Mouse (Mus musculus): Measurements from ENCODE around the gene Izumo4.

Gene Izumo4

GRCm38 (mm10) chr10:80732611-80733101 lies 30.7 kb downstream of the Izumo4 start:
- DNase-seq = peak; percentile 70

- DNase-seq = peak; percentile 83
Observed at GRCm38 (mm10) chr10:80736731-80737130, 34.7 kb downstream of the Izumo4 start.

- DNase-seq = peak; percentile 36
Observed at GRCm38 (mm10) chr10:80738657-80739056, 36.7 kb downstream of the Izumo4 start.

- peak; percentile 68 for DNase-seq
Observed at GRCm38 (mm10) chr10:80741146-80741545, 39.2 kb downstream of the Izumo4 start.

- DNase-seq = peak; percentile 59
Observed at GRCm38 (mm10) chr10:80741634-80742179, 39.7 kb downstream of the Izumo4 start.

- peak; percentile 99 for DNase-seq
Observed at GRCm38 (mm10) chr10:80742180-80742978, 40.4 kb downstream of the Izumo4 start, which contains the start of gene Ap3d1. Gene Ap3d1 (minus strand): TSS chr10:80742264.

- DNase-seq = peak; percentile 55
Observed at GRCm38 (mm10) chr10:80744262-80744661, 42.3 kb downstream of the Izumo4 start.

- DNase-seq = peak; percentile 87
Observed at GRCm38 (mm10) chr10:80747410-80747809, 45.4 kb downstream of the Izumo4 start.

GRCm38 (mm10) chr10:80748609-80749008 lies 46.6 kb downstream of the Izumo4 start:
- DNase-seq = no peak

- peak; percentile 64 for DNase-seq
Observed at GRCm38 (mm10) chr10:80751188-80751832, 49.3 kb downstream of the Izumo4 start.

- peak; percentile 58 for DNase-seq
Observed at GRCm38 (mm10) chr10:80752079-80752625, 50.2 kb downstream of the Izumo4 start.

GRCm38 (mm10) chr10:80754594-80755290 lies 52.8 kb downstream of the Izumo4 start, which contains the start of gene Dot1l:
Gene Dot1l (plus strand): TSS chr10:80755206.
- peak; percentile 96 for DNase-seq
